Mouse (Mus musculus): ENCODE measurements around the gene Eme2. TPM values are rescaled to one million over a fixed set of nuclear protein-coding genes. Genes with fewer than 3 reads are reported as not detected.
A peak's percentile ranks its signal among the peaks of the same experiment; 100 is the strongest.

Eme2 gene
- polyA plus RNA-seq, 1 experiment from 2014 or later, result 27.9 TPM

DNA sequence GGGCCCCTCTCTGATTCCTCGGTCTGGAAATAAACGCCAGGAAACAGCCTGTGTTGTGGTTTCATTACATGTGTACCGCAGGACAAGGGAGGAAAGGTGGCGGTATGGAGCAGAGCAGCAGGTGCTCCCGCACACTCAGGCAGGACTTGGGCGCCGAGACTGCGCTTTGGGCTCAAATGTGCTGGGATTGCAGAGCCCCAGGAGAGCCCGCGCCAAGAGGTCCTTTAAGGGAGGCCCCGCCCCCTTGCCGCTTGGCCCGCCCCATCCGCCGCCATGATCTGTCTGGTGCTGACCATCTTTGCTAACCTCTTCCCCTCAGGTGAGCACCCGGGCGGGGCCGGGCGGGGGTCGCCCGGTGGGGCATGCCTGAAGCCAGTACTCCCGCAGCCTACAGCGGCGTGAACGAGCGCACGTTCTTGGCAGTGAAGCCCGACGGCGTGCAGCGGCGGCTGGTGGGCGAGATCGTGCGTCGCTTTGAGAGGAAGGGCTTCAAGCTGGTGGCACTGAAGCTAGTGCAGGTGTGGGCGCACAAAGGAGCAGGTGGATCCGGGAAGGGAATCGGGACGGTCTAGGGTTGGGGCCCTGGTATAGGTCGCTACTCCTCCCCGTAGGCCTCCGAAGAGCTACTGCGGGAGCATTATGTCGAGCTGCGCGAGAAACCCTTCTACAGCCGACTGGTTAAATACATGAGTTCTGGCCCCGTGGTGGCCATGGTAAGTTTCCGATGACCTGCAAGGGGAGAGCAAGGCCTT, 1.5 kb upstream of the Eme2 start, which contains the start of gene Nme3:
Gene Nme3, plus strand, starts transcription at position 260 of the 752 bp plus-strand sequence.
- H3K27ac ChIP-seq (replicated peaks), result peak within 1 kb of the TSS; percentile 88
- peak within 1 kb of the TSS; percentile 99 for H3K4me2 ChIP-seq
- peaks cover 52% of the 10 kb centered on the region for H3K4me1 ChIP-seq
- H3K36me3 ChIP-seq, result peaks cover 63% of the 10 kb centered on the region
- WGBS, result 1% methylated on average over 50 of the region's 50 CpGs
- peak within 1 kb of the TSS; percentile 87 for H3K4me3 ChIP-seq (replicated peaks)
- H3K27me3 ChIP-seq (replicated peaks), result no peaks in the 10 kb centered on the region
- peak within 1 kb of the TSS; percentile 93 for H3K9ac ChIP-seq (replicated peaks)
- H3K9me3 ChIP-seq (replicated peaks), result no peaks in the 10 kb centered on the region
- peak; percentile 72 for ATAC-seq (ENCODE audit: low FRiP score)

DNA sequence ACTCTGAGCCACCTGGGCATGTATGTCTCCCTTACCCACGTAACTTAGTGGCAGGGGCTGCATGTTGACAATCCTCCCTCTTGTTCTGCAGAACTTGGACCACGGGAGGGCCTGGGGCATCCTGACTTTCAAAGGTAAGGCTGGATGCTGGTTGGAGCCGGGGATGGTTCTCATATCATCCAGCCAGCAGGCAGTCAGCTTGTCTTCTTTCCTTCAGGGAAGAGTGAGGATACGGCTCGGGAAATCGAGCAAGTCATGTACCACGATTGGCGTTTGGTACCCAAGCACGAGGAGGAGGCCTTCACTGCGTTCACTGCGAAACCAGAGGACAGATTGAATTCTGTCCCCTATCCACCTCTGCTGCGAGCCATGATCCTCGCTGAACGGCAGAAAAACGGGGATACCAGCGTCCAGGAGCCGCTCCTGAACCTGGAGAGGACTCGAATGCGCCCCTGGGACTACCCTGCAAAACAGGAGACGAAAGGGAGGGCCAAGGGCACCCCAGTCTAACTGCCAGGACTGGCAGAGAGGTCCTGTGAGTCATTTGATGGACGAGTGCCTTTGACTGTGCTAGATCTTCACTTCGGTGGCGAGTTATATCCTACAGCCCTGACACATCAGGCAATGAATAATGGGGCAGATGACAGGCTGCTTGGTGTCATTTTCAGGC, 819 bp upstream of the Eme2 start:
- peak overlapping the region; percentile 88 for H3K27ac ChIP-seq (replicated peaks)
- peak overlapping the region; percentile 99 for H3K4me2 ChIP-seq
- H3K36me3 ChIP-seq, result peaks cover 63% of the 10 kb centered on the region
- peak overlapping the region; percentile 93 for H3K9ac ChIP-seq (replicated peaks)
- no peaks in the 10 kb centered on the region for H3K9me3 ChIP-seq (replicated peaks)
- H3K4me1 ChIP-seq, result peaks cover 54% of the 10 kb centered on the region
- no peaks in the 10 kb centered on the region for H3K27me3 ChIP-seq (replicated peaks)
- H3K4me3 ChIP-seq (replicated peaks), result peak overlapping the region; percentile 87
- ATAC-seq (ENCODE audit: low FRiP score), result no peak
- WGBS, result 10% methylated on average over 23 of the region's 23 CpGs

DNA sequence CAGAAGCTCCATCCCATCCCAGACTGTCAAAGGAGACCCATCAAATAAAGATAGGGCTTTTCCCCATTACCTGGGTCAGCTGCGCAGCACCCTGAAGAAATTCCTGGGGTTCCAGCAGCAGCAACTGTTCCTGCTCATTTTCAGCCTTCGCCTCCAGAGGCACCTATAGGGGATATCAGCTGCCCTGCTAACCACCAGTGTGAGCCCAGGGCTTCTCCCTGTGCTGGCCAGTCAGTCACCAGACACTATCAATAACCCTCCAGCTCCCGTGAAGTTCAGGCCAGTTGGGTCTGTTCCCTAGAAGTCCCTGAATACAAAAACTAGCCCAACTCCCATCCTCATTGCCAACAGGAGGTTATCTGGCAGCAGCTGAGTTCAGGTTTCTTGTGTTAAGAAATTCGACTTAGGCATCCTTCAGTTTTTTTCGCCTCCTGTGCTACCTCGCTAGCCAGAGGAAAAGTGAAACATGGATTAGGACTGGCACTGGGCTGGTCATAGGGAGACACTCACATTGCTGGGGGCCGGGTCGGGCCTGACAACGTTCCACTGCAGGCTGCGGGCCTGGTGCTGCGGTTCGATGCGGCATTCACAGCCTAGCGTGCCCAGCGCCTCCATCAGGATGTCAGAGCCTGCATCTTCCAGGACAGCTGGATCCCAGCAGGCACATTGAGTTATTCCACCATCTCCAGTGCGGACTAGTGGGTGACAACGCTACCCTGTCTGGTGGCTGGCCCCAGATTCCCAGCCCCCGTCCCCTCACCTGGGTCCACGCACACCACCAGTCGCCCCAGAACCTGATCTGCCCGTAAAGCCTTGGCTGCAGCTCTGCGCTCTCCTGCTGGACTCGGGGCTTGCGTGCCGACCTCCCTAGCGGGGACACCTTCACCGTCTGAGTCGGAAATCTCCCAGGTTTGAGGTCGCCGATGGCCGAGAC, 559 bp downstream of the Eme2 start:
- Histone ChIP-seq H3K27ac (replicated peaks) (peak overlapping the region; percentile 88), H3K36me3 (peaks cover 60% of the 10 kb centered on the region), H3K4me1 (peaks cover 65% of the 10 kb centered on the region), H3K9ac (replicated peaks) (peak overlapping the region; percentile 93), H3K27me3 (replicated peaks) (no peaks in the 10 kb centered on the region), H3K4me2 (peak overlapping the region; percentile 99), H3K9me3 (replicated peaks) (no peaks in the 10 kb centered on the region), H3K4me3 (replicated peaks) (peak overlapping the region; percentile 87)
- 12% methylated on average over 31 of the region's 31 CpGs for WGBS
- ATAC-seq (ENCODE audit: low FRiP score), result peak; percentile 33

DNA sequence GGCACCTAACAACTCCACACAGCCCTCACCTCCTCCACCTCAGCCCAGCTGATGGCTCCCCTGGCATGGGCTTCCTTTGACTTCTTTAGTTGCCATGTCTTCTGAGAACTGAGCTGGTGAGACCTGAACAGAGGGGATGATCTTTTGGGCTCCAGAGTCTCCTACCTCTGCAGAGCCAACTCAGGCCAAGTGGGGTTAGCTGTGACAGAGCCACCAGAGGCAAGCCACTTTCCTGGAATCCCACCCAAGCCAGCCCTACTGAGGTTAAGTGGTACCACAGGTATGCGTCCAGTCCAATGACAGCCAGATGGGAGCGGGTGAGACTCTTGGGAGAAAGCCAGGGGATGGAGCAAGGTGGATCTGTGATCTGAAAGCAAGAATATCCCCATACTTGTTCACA, 1.6 kb downstream of the Eme2 start:
- H3K27me3 ChIP-seq (replicated peaks), result no peaks in the 10 kb centered on the region
- 0 out of 2 replicates have a peak overlapping the region, but pooled peaks have one; percentile 87 for H3K4me3 ChIP-seq (replicated peaks)
- H3K4me1 ChIP-seq, result peaks cover 70% of the 10 kb centered on the region
- ATAC-seq (ENCODE audit: low FRiP score), result no peak
- H3K36me3 ChIP-seq, result peaks cover 59% of the 10 kb centered on the region
- no peaks in the 10 kb centered on the region for H3K9me3 ChIP-seq (replicated peaks)
- H3K27ac ChIP-seq (replicated peaks), result no peak overlapping the region
- H3K4me2 ChIP-seq, result peak overlapping the region; percentile 99; the same call in 1 of the 2 replicates
- WGBS, result 98% methylated on average over 2 of the region's 2 CpGs
- H3K9ac ChIP-seq (replicated peaks), result no peak overlapping the region

DNA sequence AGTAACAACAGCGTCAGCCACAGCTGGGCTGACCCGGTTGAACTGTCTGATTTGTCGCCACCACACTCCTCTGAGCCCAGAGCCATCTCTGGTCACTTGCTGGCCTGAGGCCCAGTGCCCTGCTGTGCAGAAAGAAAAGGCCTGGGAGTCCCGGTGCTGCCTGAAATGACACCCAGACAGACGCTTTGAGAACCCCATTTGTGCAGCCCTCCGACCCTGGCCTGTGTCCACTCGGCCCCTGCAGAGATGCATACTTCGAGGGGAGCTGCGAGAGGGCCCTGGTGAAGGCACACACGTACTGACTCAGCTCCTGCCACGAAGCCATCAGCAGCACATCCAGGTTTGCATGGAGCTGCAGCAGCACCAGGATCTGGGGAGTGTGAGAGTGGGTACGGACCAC, 2.1 kb downstream of the Eme2 start:
- H3K36me3 ChIP-seq, result peaks cover 54% of the 10 kb centered on the region

DNA sequence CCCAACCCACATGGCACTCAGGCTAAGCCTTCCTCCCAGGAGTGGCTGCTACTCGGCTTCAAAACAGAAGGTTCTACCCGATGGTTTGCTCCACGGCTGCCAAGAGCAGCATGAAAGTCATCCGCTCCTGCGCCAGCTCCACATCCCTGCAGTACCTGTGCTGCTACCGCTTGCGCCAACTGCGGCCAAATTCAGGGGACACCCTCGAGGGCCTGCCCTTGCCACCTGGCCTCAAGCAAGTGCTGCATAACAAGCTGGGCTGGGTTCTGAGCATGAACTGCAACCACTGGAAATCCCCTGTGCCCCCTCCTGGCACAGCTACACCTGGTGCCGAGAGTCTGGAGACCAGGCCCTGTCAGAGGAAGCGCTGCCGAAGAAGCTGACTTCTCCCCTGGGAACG, 3.6 kb downstream of the Eme2 start:
- WGBS, result 85% methylated on average over 13 of the region's 13 CpGs
- Histone ChIP-seq H3K36me3 (peaks cover 48% of the 10 kb centered on the region), H3K4me1 (peaks cover 65% of the 10 kb centered on the region), H3K4me2 (no peak overlapping the region), H3K9me3 (replicated peaks) (no peaks in the 10 kb centered on the region), H3K27me3 (replicated peaks) (no peaks in the 10 kb centered on the region), H3K4me3 (replicated peaks) (no peak overlapping the region), H3K27ac (replicated peaks) (no peak overlapping the region), H3K9ac (replicated peaks) (no peak overlapping the region)
- ATAC-seq (ENCODE audit: low FRiP score), result no peak

More for the DNA sequence above, 2.1 kb downstream of the Eme2 start:
- Histone ChIP-seq H3K4me1 (peaks cover 70% of the 10 kb centered on the region), H3K4me3 (replicated peaks) (no peak overlapping the region), H3K27me3 (replicated peaks) (no peaks in the 10 kb centered on the region), H3K27ac (replicated peaks) (no peak overlapping the region), H3K9ac (replicated peaks) (no peak overlapping the region), H3K9me3 (replicated peaks) (no peaks in the 10 kb centered on the region), H3K4me2 (no peak overlapping the region)
- no peak for ATAC-seq (ENCODE audit: low FRiP score)
- WGBS, result 93% methylated on average over 12 of the region's 12 CpGs

DNA sequence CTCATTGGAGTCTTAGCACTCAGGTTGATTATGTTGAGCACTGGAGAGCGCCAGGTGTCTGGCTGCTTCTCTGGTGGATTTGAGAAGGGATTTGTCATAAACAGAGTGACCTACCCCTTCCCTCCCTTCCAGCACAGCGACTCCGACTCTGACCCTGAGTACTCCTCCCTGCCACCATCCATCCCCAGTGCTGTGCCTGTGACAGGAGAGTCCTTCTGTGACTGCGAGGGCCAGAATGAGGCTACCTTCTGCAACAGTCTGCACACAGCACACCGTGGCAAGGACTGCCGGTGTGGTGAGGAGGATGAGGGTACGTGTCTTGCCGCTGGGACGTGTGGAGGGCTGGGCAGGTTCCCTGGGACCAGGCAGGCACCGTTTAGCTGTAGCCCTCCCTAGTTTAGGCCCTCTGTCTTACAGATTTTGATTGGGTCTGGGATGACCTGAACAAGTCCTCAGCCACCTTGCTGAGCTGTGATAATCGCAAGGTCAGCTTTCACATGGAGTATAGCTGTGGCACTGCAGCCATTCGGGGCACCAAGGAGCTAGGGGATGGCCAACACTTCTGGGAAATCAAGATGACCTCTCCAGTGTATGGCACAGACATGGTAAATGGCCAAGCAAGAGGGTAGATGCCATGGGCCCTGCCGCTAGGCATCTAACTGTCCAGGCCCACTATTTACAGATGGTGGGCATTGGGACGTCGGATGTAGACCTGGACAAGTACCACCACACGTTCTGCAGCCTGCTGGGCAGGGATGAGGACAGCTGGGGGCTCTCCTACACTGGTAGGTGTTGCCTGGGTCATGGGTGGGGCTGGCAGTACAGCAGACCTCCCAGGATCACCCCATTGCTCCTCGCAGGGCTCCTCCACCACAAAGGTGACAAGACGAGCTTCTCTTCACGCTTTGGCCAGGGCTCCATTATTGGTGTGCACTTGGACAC, 4.5 kb downstream of the Eme2 start:
- peaks cover 62% of the 10 kb centered on the region for H3K4me1 ChIP-seq
- H3K27me3 ChIP-seq (replicated peaks), result no peaks in the 10 kb centered on the region
- 89% methylated on average over 19 of the region's 19 CpGs for WGBS
- H3K4me2 ChIP-seq, result no peak overlapping the region
- no peak for ATAC-seq (ENCODE audit: low FRiP score)
- no peak overlapping the region for H3K9ac ChIP-seq (replicated peaks)
- no peaks in the 10 kb centered on the region for H3K9me3 ChIP-seq (replicated peaks)
- H3K27ac ChIP-seq (replicated peaks), result no peak overlapping the region
- peaks cover 48% of the 10 kb centered on the region for H3K36me3 ChIP-seq
- H3K4me3 ChIP-seq (replicated peaks), result no peak overlapping the region

DNA sequence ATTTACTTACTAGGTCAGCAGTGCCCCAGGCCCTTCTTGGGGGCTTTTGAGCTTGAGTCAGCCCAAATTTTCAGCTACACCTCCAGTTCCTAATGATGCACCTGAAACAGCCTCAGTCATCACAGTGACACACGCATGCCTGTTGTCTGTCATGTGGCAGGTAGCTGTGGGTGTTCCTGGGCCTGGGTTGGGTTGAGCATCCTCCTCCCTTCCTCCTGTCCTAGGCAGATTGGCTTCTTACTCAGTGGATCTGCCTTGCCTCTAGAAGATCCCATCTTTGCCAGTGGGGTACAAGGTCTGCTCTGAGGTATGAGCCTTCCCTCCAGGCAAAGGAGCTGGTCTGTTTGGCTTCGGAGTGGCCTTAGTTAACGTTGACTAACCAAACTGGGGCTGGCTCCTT, 6.0 kb downstream of the Eme2 start:
- WGBS, result 92% methylated on average over 3 of the region's 3 CpGs
- Histone ChIP-seq H3K27me3 (replicated peaks) (no peaks in the 10 kb centered on the region), H3K9ac (replicated peaks) (no peak overlapping the region)

DNA sequence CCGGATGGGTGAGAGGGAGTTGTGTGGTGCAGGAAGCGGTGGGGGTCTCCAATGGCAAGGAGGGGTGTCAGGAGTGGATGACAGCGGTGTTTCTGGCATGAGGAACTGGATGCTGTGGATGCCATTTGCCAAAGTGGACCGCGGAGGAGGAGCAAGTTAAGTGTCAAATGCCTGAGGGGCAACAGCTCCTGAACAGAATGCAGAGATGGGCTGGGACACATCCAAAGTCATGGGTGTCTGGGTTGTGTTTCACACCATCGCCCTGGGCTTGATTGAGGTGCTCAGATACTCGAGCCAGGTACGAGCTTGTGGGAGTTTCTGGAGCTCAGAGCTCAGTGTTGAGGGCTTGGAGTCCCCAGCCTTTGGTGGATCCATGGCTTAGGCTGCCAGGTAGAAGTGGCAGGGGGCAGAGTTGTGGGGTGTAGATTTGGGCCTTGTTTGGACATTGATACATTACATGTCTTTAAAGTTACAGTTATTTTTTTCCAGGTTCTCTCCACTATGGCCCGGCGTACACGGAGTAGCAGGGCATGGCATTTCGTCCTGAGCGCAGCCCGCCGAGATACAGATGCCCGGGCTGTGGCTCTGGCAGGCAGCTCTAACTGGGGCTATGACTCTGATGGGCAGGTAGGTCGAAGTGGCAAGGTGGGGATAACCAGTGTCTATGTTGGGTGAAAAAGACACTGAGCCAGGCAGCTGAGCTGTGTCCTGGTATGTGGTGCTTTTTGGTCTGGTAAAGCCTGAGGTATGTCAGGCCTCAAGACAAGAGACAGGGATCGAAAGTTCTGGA, 7.4 kb downstream of the Eme2 start:
- Histone ChIP-seq H3K9me3 (replicated peaks) (no peaks in the 10 kb centered on the region), H3K4me3 (replicated peaks) (peak overlapping the region; percentile 93), H3K27me3 (replicated peaks) (no peaks in the 10 kb centered on the region), H3K4me1 (peaks cover 53% of the 10 kb centered on the region), H3K27ac (replicated peaks) (peak overlapping the region; percentile 87; the same call in 1 of the 2 replicates), H3K36me3 (peaks cover 55% of the 10 kb centered on the region), H3K9ac (replicated peaks) (peak overlapping the region; percentile 85), H3K4me2 (peak overlapping the region; percentile 95)
- no peak for ATAC-seq (ENCODE audit: low FRiP score)
- 66% methylated on average over 18 of the region's 18 CpGs for WGBS

More for the DNA sequence above, 6.0 kb downstream of the Eme2 start:
- peaks cover 65% of the 10 kb centered on the region for H3K4me1 ChIP-seq
- H3K36me3 ChIP-seq, result peaks cover 53% of the 10 kb centered on the region
- no peak for ATAC-seq (ENCODE audit: low FRiP score)
- H3K4me2 ChIP-seq, result peak overlapping the region; percentile 95; the same call in 1 of the 2 replicates
- no peak overlapping the region for H3K27ac ChIP-seq (replicated peaks)
- H3K9me3 ChIP-seq (replicated peaks), result no peaks in the 10 kb centered on the region
- H3K4me3 ChIP-seq (replicated peaks), result no peak overlapping the region

DNA sequence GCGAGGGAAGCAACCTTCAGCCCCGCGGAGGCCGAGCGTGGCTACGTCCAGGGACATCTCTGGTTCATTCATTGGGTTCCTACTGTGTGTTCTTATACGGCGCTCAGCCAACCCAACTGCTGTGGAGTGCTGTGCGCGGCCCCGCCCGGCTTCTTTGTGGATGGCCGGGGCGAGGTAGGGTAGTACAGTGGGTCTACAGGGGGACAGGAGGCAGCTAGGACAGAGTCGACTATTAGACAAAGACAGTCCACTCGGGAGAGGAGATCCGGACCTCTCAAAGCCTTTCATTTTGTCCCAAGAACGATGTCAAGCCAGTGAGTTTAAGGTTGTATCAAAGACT, 8.0 kb downstream of the Eme2 start:
- 1% methylated on average over 18 of the region's 18 CpGs for WGBS
- Histone ChIP-seq H3K9ac (replicated peaks) (peak overlapping the region; percentile 85), H3K9me3 (replicated peaks) (no peaks in the 10 kb centered on the region), H3K36me3 (peaks cover 52% of the 10 kb centered on the region), H3K4me3 (replicated peaks) (peak overlapping the region; percentile 93), H3K27ac (replicated peaks) (peak overlapping the region; percentile 87), H3K4me2 (peak overlapping the region; percentile 95), H3K4me1 (peaks cover 53% of the 10 kb centered on the region), H3K27me3 (replicated peaks) (no peaks in the 10 kb centered on the region)
- ATAC-seq (ENCODE audit: low FRiP score), result peak; percentile 34

Measured in neural tube, embryonic 15.5 days (tissue).